Mouse (Mus musculus): ENCODE measurements around the gene Cdh11. TPM values are rescaled to one million over a fixed set of nuclear protein-coding genes. Genes with fewer than 3 reads are reported as not detected.
"Not testable (repeated sequence)": the region's sequence is repeated elsewhere in the genome, so short reads cannot be mapped to it uniquely, and the experiment has no call there.

Cdh11 gene
- polyA plus RNA-seq, 1 experiment from 2014 or later, result 51.8 TPM

- no peak for DNase-seq (ENCODE audit: low spot score)
- Histone ChIP-seq H3K4me3 (no peak overlapping the region), H3K9me3 (no peaks in the 10 kb centered on the region), H3K4me1 (no peaks in the 10 kb centered on the region), H3K27ac (no peak overlapping the region), H3K27me3 (ENCODE audit: insufficient read depth, poor library complexity, severe bottlenecking) (peaks cover 5% of the 10 kb centered on the region; the same call in 1 of the 2 replicates), H3K36me3 (no peaks in the 10 kb centered on the region)
- 31% methylated on average over 1 of the region's 1 CpGs for WGBS
Measured at GRCm38 (mm10) chr8:102693465-102693864, 92.0 kb downstream of the Cdh11 start.

- not testable (repeated sequence) for H3K4me1 ChIP-seq; H3K27me3 ChIP-seq (ENCODE audit: insufficient read depth, poor library complexity, severe bottlenecking); H3K27ac ChIP-seq; H3K4me3 ChIP-seq; H3K9me3 ChIP-seq; DNase-seq (ENCODE audit: low spot score); H3K36me3 ChIP-seq
- 78% methylated on average over 7 of the region's 7 CpGs for WGBS
Measured at GRCm38 (mm10) chr8:102685491-102685890, 100.0 kb downstream of the Cdh11 start.

- DNase-seq (ENCODE audit: low spot score), result no peak
- Histone ChIP-seq H3K9me3 (no peaks in the 10 kb centered on the region), H3K4me1 (no peaks in the 10 kb centered on the region), H3K27ac (no peak overlapping the region), H3K36me3 (no peaks in the 10 kb centered on the region), H3K4me3 (no peak overlapping the region), H3K27me3 (ENCODE audit: insufficient read depth, poor library complexity, severe bottlenecking) (no peaks in the 10 kb centered on the region)
- WGBS, result 80% methylated on average over 11 of the region's 11 CpGs
Measured at GRCm38 (mm10) chr8:102685023-102685422, 100.4 kb downstream of the Cdh11 start.

GRCm38 (mm10) chr8:102677148-102677547 lies 108.3 kb downstream of the Cdh11 start:
- 87% methylated on average over 3 of the region's 3 CpGs for WGBS
- H3K9me3 ChIP-seq, result no peaks in the 10 kb centered on the region
- no peaks in the 10 kb centered on the region for H3K27me3 ChIP-seq (ENCODE audit: insufficient read depth, poor library complexity, severe bottlenecking)
- H3K4me3 ChIP-seq, result no peak overlapping the region
- H3K4me1 ChIP-seq, result no peaks in the 10 kb centered on the region
- peaks cover 21% of the 10 kb centered on the region for H3K36me3 ChIP-seq
- H3K27ac ChIP-seq, result no peak overlapping the region
- DNase-seq (ENCODE audit: low spot score), result no peak

- WGBS, result 84% methylated on average over 5 of the region's 5 CpGs
- not testable (repeated sequence) for DNase-seq (ENCODE audit: low spot score); H3K4me1 ChIP-seq; H3K27ac ChIP-seq; H3K4me3 ChIP-seq; H3K9me3 ChIP-seq; H3K27me3 ChIP-seq (ENCODE audit: insufficient read depth, poor library complexity, severe bottlenecking)
- H3K36me3 ChIP-seq, result peaks cover 10% of the 10 kb centered on the region; the same call in 1 of the 2 replicates
Measured at GRCm38 (mm10) chr8:102664561-102664960, 120.9 kb downstream of the Cdh11 start.

GRCm38 (mm10) chr8:102656529-102656928 lies 128.9 kb downstream of the Cdh11 start:
- Histone ChIP-seq H3K4me1 (no peaks in the 10 kb centered on the region), H3K9me3 (no peaks in the 10 kb centered on the region), H3K27ac (no peak overlapping the region), H3K4me3 (no peak overlapping the region), H3K27me3 (ENCODE audit: insufficient read depth, poor library complexity, severe bottlenecking) (no peaks in the 10 kb centered on the region), H3K36me3 (peaks cover 19% of the 10 kb centered on the region)
- 95% methylated on average over 2 of the region's 2 CpGs for WGBS
- no peak for DNase-seq (ENCODE audit: low spot score)

- H3K27me3 ChIP-seq (ENCODE audit: insufficient read depth, poor library complexity, severe bottlenecking), result no peaks in the 10 kb centered on the region
- peaks cover 16% of the 10 kb centered on the region; the same call in 1 of the 2 replicates for H3K36me3 ChIP-seq
- H3K4me3 ChIP-seq, result no peak overlapping the region
- no peaks in the 10 kb centered on the region for H3K4me1 ChIP-seq
- WGBS, result 79% methylated on average over 4 of the region's 4 CpGs
- no peaks in the 10 kb centered on the region for H3K9me3 ChIP-seq
- H3K27ac ChIP-seq, result no peak overlapping the region
- no peak for DNase-seq (ENCODE audit: low spot score)
Measured at GRCm38 (mm10) chr8:102651964-102652363, 133.5 kb downstream of the Cdh11 start.

- Histone ChIP-seq H3K36me3 (no peaks in the 10 kb centered on the region), H3K27ac (no peak overlapping the region), H3K4me3 (no peak overlapping the region), H3K27me3 (ENCODE audit: insufficient read depth, poor library complexity, severe bottlenecking) (no peaks in the 10 kb centered on the region), H3K4me1 (no peaks in the 10 kb centered on the region), H3K9me3 (no peaks in the 10 kb centered on the region)
- no peak for DNase-seq (ENCODE audit: low spot score)
- 75% methylated on average over 3 of the region's 3 CpGs for WGBS
Measured at GRCm38 (mm10) chr8:102627151-102627550, 158.3 kb downstream of the Cdh11 start.

GRCm38 (mm10) chr8:102612146-102612545 lies 173.3 kb downstream of the Cdh11 start:
- WGBS, result 81% methylated on average over 4 of the region's 4 CpGs
- no peaks in the 10 kb centered on the region for H3K36me3 ChIP-seq
- no peaks in the 10 kb centered on the region for H3K27me3 ChIP-seq (ENCODE audit: insufficient read depth, poor library complexity, severe bottlenecking)
- no peak overlapping the region for H3K27ac ChIP-seq
- no peak for DNase-seq (ENCODE audit: low spot score)
- no peak overlapping the region for H3K4me3 ChIP-seq
- H3K4me1 ChIP-seq, result no peaks in the 10 kb centered on the region
- H3K9me3 ChIP-seq, result no peaks in the 10 kb centered on the region

GRCm38 (mm10) chr8:102601327-102601726 lies 184.1 kb downstream of the Cdh11 start:
- WGBS, result 57% methylated on average over 4 of the region's 4 CpGs

GRCm38 (mm10) chr8:102596523-102596922 lies 188.9 kb downstream of the Cdh11 start:
- Histone ChIP-seq H3K27me3 (ENCODE audit: insufficient read depth, poor library complexity, severe bottlenecking) (no peaks in the 10 kb centered on the region), H3K4me1 (peaks cover 13% of the 10 kb centered on the region), H3K9me3 (no peaks in the 10 kb centered on the region), H3K36me3 (no peaks in the 10 kb centered on the region), H3K27ac (no peak overlapping the region), H3K4me3 (no peak overlapping the region)
- DNase-seq (ENCODE audit: low spot score), result peak; percentile 84
- WGBS, result 3% methylated on average over 3 of the region's 3 CpGs

More at GRCm38 (mm10) chr8:102601327-102601726, 184.1 kb downstream of the Cdh11 start:
- H3K36me3 ChIP-seq, result no peaks in the 10 kb centered on the region
- peaks cover 7% of the 10 kb centered on the region for H3K4me1 ChIP-seq
- no peak for DNase-seq (ENCODE audit: low spot score)
- H3K4me3 ChIP-seq, result no peak overlapping the region
- no peaks in the 10 kb centered on the region for H3K27me3 ChIP-seq (ENCODE audit: insufficient read depth, poor library complexity, severe bottlenecking)
- H3K9me3 ChIP-seq, result no peaks in the 10 kb centered on the region
- H3K27ac ChIP-seq, result no peak overlapping the region

- no peak for DNase-seq (ENCODE audit: low spot score)
- Histone ChIP-seq H3K36me3 (no peaks in the 10 kb centered on the region), H3K4me3 (no peak overlapping the region), H3K9me3 (no peaks in the 10 kb centered on the region), H3K27me3 (ENCODE audit: insufficient read depth, poor library complexity, severe bottlenecking) (no peaks in the 10 kb centered on the region), H3K27ac (no peak overlapping the region), H3K4me1 (peaks cover 13% of the 10 kb centered on the region)
- WGBS, result 89% methylated on average over 6 of the region's 6 CpGs
Measured at GRCm38 (mm10) chr8:102593899-102594298, 191.5 kb downstream of the Cdh11 start.

Measured in heart, embryonic 10.5 days (tissue).